Mouse (Mus musculus): ENCODE measurements around the gene Zcchc8.

- TF ChIP-seq CTCF (IDR thresholded peaks at IDR 0.05; ENCODE audit: borderline replicate concordance, extremely low read depth, insufficient read depth, insufficient read length) (no peak), POLR2A (IDR thresholded peaks at IDR 0.05; ENCODE audit: borderline replicate concordance, extremely low read depth, insufficient read depth, insufficient read length, poor library complexity, severe bottlenecking) (no peak)
Measured at GRCm38 (mm10) chr5:123671473-123671820, 49.5 kb downstream of the Zcchc8 start.
